Mouse (Mus musculus) left cerebral cortex, adult 18-20 months (tissue): Measurements from ENCODE around the gene Bola3. TPM values are rescaled to one million over a fixed set of nuclear protein-coding genes. Genes with fewer than 3 reads are reported as not detected.
"Not testable (repeated sequence)": the region's sequence is repeated elsewhere in the genome, so short reads cannot be mapped to it uniquely, and the experiment has no call there.

Experiments used
- DNase-seq, 2 experiments: peaks; one replicate each; pipeline ENCODE4 v3.0.0; 2021 to 2022; ENCODE audit warnings: low spot score in 2 of 2, mixed read lengths in 1 of 2
- total RNA-seq, 2 experiments: library from RNA; stranded (reverse); gene quantifications; 2 replicates each; pipeline ENCODE4 v1.2.3; 2021

Gene Bola3
- total RNA-seq, 2 experiments from 2014 or later = 49.3 to 49.5 TPM

DNA sequence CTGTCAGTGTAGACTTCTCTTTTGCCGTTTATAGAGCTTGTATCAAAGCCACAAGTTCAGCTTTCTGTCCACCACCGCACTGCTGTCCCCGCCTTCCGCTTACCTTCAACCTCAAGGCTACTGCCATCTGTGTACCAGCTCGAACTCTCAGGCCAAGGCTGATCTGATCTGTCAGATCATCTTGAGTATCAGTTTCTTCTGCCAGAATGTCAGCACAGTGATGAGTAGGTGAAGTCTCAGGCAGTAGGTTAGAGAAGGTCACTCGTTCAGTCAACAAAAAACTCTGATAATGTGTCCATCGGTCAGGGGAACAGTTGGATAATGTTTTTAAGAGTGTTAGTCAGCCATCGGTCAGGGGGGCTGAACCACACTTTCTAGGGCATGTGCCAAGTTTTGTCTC, 3.7 kb upstream of the Bola3 start:
- DNase-seq = not testable (repeated sequence)

GRCm38 (mm10) chr6:83347916-83348315, 1.0 kb upstream of the Bola3 start:
- no peak for DNase-seq

DNA sequence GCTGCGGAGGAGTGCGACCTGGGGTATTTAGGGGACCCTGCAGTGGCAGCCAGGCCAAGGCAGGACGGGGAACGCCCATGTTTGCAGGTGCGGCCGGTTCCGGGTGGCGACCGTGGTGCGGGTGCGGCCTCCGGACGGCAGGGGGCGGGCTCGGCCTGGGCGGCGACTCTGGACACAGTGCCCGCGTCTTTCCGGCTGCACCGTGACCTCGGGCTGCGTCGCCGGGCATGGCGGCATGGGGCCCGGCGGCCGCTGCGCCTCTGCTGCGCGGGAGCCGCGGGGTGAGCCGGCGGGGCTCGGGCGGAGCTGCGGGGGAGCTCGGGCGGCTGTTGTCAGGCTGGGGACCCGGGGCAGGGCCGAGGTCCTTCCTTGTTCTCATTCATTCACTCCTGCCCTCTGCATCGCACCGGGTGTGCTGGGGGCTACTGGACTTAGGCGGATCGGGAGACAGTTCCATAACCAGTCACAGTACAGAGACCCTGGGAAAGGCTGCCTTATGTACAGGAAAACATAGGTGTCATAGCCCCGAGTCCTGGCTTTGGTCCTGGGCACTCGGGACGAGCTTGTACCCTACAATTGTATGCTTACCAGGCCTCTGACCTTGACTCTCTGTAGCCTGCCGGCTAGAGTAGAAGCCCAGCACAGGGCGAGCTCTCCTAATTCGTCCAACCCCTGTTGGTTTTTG, 469 bp downstream of the Bola3 start:
- DNase-seq = peak; percentile 91 to 92

GRCm38 (mm10) chr6:83350172-83350571, 1.2 kb downstream of the Bola3 start:
- DNase-seq = no peak

DNA sequence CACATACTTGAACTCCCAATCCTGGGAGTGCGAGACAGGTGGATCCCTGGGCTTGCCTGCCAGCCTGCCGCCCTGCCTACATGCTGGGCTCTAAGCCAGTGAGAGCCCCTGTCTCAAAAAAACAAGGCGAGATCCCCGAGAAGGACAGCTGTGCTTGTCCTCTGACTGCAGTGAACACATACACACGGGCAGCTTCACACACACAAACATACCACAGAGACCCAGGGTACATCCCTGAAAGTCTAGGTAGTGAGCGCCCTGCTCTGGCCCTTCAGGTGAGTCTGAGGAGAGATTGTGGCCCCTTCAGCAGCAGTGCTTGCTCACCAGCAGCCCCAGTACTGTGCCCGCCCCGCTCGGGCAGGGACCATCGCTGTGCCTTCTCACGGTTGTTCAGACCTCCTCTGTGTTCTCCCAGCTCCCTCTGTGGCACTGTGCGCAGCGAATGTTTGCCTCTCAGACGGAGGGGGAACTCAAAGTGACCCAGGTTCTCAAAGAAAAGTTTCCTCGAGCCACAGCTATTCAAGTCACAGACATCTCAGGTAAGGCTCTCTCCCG, 2.0 kb downstream of the Bola3 start:
- DNase-seq = no peak

GRCm38 (mm10) chr6:83351490-83352160, 2.7 kb downstream of the Bola3 start:
- DNase-seq = no peak

GRCm38 (mm10) chr6:83352666-83353410, 3.9 kb downstream of the Bola3 start:
- no peak for DNase-seq

GRCm38 (mm10) chr6:83354856-83355781, 6.2 kb downstream of the Bola3 start:
- no peak for DNase-seq

GRCm38 (mm10) chr6:83356569-83357138, 7.7 kb downstream of the Bola3 start:
- DNase-seq = peak; percentile 86 to 92

GRCm38 (mm10) chr6:83357436-83357835, 8.5 kb downstream of the Bola3 start:
- DNase-seq = no peak

GRCm38 (mm10) chr6:83361523-83362248, 12.7 kb downstream of the Bola3 start:
- DNase-seq = no peak

GRCm38 (mm10) chr6:83363075-83363474, 14.1 kb downstream of the Bola3 start:
- no peak for DNase-seq

DNA sequence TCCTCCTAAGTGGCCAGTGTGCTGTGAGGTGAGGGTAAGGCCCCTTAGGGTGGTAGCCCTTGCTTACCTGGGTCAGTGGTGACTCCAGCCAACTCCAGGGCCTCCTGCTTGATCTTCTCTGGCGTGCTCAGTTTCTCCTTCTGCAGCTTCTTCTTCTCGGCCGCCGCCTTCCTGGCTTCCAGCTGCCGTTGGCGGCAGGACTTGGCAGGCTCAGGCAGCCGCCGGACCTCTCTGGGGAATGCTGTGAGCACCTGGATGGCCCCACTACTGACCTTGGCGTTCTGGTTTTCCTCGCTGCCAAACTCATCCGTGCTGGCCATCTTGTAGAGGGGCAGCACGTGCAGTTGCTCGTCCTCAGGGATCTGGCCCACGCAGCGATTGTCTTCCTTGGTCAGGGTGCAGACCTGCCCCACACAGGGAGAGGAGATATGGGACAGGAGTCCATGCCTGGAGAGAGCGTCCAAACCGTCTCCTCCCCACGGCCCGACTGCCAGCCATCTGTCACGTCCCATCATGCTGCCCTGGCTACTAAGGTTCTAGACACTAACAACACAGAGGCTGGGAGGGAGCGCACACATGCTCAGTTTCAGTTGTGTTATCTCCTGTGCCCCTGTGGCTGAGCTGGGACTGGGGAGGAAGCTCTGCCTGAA, 21.5 kb downstream of the Bola3 start:
- DNase-seq = no peak

- DNase-seq = peak in 1 of 2 experiments; percentile 38
These were observed 22.4 kb downstream of the Bola3 start for GRCm38 (mm10) chr6:83371350-83371749.

DNA sequence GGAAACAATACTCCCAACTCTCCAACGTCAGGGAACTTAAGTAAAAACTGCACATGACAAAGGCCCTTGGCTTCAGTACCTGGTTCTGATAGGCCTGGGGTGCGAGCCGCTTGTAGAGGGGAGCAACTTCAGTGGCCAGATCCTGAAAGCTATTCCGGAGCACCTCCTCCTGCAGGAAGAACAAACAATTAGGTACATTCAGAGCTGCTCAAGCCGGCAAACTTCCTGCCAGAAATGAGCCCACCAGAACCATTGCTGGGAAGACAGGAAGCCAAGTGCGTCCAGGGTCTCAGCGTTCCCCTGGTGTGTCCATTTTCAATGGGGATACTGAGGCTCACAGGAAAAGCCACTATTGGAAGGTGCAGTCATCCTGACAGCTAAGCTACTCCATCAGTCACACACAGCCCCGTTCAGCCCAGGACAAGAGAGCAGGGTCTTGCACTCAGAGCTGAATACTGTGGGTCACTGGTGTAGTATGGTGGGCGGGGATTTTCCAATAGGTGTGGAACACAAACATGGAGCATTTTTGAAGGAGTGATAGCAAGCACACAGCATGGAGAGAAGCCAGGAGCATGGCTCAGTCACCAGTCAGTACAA, 24.9 kb downstream of the Bola3 start:
- DNase-seq = no peak

DNA sequence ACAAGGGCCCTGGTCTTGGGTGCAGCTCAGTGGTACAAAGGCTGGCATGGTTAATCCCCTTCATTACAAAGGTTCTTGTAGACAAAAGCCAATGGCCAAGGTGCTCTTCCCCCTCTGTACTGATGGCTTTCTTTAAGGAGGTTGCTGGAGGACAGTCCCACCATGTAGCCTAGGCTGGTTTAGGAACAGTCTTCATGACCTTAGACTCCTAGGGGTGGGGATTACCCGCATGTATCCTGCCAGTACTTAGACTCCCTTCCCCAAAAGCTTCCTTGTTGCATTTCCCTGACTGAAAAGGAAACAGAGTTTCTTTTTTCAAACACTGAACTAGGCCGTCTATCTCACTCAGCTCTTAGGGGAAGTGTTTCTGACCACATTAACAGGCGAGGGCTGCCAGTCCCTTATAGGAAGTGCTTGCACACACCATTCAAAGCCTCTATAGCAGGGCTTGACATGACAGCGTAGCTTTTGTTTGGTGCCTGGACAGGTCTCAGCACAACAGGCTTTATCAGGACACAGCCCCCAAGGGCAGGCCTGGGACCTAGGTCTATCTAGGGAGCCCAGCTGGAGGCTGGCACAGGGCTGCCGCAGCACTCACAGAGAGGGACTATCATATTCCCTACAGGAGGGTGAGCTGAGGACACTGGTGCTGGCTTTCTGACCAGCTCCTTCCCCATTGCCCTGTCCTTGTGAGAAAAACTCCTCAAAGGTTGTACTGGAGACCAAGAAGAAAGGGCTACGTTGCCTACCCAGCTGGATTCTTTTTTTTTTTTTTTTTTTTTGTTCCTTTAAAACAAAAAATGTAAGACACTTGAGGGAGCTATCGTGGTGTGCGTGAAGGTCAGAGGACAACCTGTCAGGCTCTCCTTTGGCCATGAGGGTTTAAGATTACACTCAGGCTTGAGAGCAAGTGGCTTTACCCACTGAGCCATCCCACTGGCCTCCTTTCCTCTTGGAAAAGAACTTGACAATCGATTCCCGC, 32.9 kb downstream of the Bola3 start:
- no peak for DNase-seq

DNA sequence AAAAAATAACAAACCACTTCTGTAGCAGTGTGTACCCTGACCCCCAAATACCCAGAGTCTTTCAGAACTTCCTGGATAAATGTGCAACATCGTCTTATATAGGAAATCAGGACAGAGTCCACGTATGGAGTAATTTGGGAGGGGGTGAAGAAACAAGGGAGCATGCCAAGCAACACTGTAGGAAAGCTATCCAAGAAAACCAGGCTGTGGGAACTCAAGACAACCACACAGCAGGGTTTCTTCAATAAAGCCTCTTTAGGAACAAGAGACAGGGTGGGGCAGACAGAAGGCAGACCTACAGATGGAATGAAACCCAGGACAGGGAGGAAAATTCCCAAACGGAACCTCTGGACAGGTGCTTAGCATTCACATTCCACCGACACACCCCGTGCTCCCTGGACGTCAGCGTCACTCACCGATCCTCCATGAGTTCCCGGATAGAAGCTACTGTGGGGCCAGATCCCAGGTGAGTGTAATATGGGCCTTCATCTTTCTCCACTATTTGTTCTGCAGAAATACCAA, 36.7 kb downstream of the Bola3 start:
- DNase-seq = no peak
